Mouse (Mus musculus) heart, embryonic 11.5 days (tissue): ENCODE results near the gene Lmbr1. TPM values are rescaled to one million over a fixed set of nuclear protein-coding genes. Genes with fewer than 3 reads are reported as not detected.

Source experiments
- ATAC-seq: fragments of 200-750 bp; cut with Nextera tagmentation; replicated peaks from 2 replicates; pipeline ENCODE4 v1.8.0; 2017; ENCODE audit warnings: moderate library complexity; ENCODE audit not compliant: insufficient number of reproducible peaks, low FRiP score, low TSS enrichment
- H3K27ac ChIP-seq: fragments of 300-500 bp; sonication (generic); 2 replicates; pipeline ENCODE4 v1.5.1; 2014; ENCODE audit warnings: mild to moderate bottlenecking, low read depth, low read length
- H3K27me3 ChIP-seq: fragments of 300-500 bp; sonication (generic); 2 replicates; pipeline ENCODE4 v1.6.1; 2014; ENCODE audit warnings: mild to moderate bottlenecking, low read length, mixed read lengths; ENCODE audit not compliant: control insufficient read depth, insufficient read depth
- H3K36me3 ChIP-seq: fragments of 300-500 bp; sonication (generic); 2 replicates; pipeline ENCODE4 v1.6.1; 2014; ENCODE audit warnings: mild to moderate bottlenecking, low read length, moderate library complexity, mixed read lengths; ENCODE audit not compliant: control insufficient read depth, insufficient read depth
- H3K4me1 ChIP-seq: fragments of 300-500 bp; sonication (generic); 2 replicates; pipeline ENCODE4 v1.6.1; 2014; ENCODE audit warnings: low read length; ENCODE audit not compliant: control insufficient read depth, insufficient read depth
- H3K4me2 ChIP-seq: fragments of 300-500 bp; sonication (generic); 2 replicates; pipeline ENCODE4 v1.6.1; 2014; ENCODE audit warnings: mild to moderate bottlenecking, moderate library complexity
- H3K4me3 ChIP-seq: fragments of 300-500 bp; sonication (generic); 2 replicates; pipeline ENCODE4 v1.5.1; 2014; ENCODE audit warnings: low read depth, low read length
- H3K9ac ChIP-seq: fragments of 300-500 bp; sonication (generic); 2 replicates; pipeline ENCODE4 v1.6.1; 2014; ENCODE audit warnings: mild to moderate bottlenecking, low read depth, low read length, moderate library complexity
- H3K9me3 ChIP-seq: fragments of 300-500 bp; sonication (generic); replicated peaks from 2 replicates; pipeline ENCODE4 v1.6.1; 2016; ENCODE audit warnings: low read length; ENCODE audit not compliant: control insufficient read depth
- WGBS: fragments of 180-500 bp; shearing (Covaris S2); extraction: QIAGEN DNeasy Blood & Tissue Kit; methylation state at CpG from one replicate; pipeline ENCODE4 v1.1.7; 2014; ENCODE audit not compliant: insufficient replicate concordance; 5-methylcytosine and 5-hydroxymethylcytosine counted together
- microRNA-seq: library from miRNA; unstranded; fragments of <30 nt; microRNA quantifications from one replicate; pipeline ENCODE4, GENCODE M21; 2016; ENCODE audit warnings: borderline number of aligned reads
- polyA plus RNA-seq: library from polyadenylated mRNA; unstranded; fragments of >200 nt; fragmentation: Nextera tagmentation; extraction: Ambion mirVana; gene quantifications from 2 replicates; pipeline ENCODE4 v1.2.1, GENCODE M21; 2014

Gene Lmbr1
- polyA plus RNA-seq, 1 experiment from 2014 or later = 11.2 TPM

GRCm38 (mm10) chr5:29196264-29196658 lies 181.9 kb downstream of the Lmbr1 start:
- no peak for ATAC-seq
- 11% methylated on average over 12 of the region's 12 CpGs for WGBS

GRCm38 (mm10) chr5:29195570-29196263 lies 182.5 kb downstream of the Lmbr1 start, which contains the start of gene Rnf32:
TSS of gene Rnf32 (plus strand) at chr5:29195992.
- WGBS = under 1% methylated on average over 68 of the region's 70 CpGs
- no peaks in the 10 kb centered on the region for H3K36me3 ChIP-seq
- peak within 1 kb of the TSS; percentile 75 for H3K9ac ChIP-seq
- no peaks in the 10 kb centered on the region for H3K27me3 ChIP-seq
- peak; percentile 98 for ATAC-seq
- peak within 1 kb of the TSS; percentile 4; the same call in 1 of the 2 replicates for H3K27ac ChIP-seq
- H3K4me3 ChIP-seq = peak within 1 kb of the TSS; percentile 58
- H3K4me2 ChIP-seq = peak within 1 kb of the TSS; percentile 74
- H3K9me3 ChIP-seq = no peaks in the 10 kb centered on the region
- no peaks in the 10 kb centered on the region for H3K4me1 ChIP-seq

More at GRCm38 (mm10) chr5:29196264-29196658, 181.9 kb downstream of the Lmbr1 start:
- Histone ChIP-seq H3K4me2 (peak overlapping the region; percentile 74), H3K4me3 (peak overlapping the region; percentile 58), H3K9me3 (no peaks in the 10 kb centered on the region), H3K27me3 (no peaks in the 10 kb centered on the region), H3K36me3 (no peaks in the 10 kb centered on the region), H3K4me1 (no peaks in the 10 kb centered on the region), H3K27ac (no peak overlapping the region), H3K9ac (peak overlapping the region; percentile 68)

GRCm38 (mm10) chr5:29195231-29195569 lies 183.0 kb downstream of the Lmbr1 start:
- 5% methylated on average over 9 of the region's 9 CpGs for WGBS
- no peak; the same call in none of the 2 replicates for ATAC-seq
- Histone ChIP-seq H3K36me3 (no peaks in the 10 kb centered on the region), H3K27ac (peak overlapping the region; percentile 4; the same call in 1 of the 2 replicates), H3K4me2 (peak overlapping the region; percentile 74), H3K9me3 (no peaks in the 10 kb centered on the region), H3K9ac (peak overlapping the region; percentile 75), H3K4me3 (peak overlapping the region; percentile 58), H3K27me3 (no peaks in the 10 kb centered on the region), H3K4me1 (no peaks in the 10 kb centered on the region)

GRCm38 (mm10) chr5:29186798-29187197 lies 191.4 kb downstream of the Lmbr1 start:
- H3K9ac ChIP-seq = no peak overlapping the region
- no peak overlapping the region for H3K4me2 ChIP-seq
- H3K4me3 ChIP-seq = no peak overlapping the region
- no peak for ATAC-seq
- H3K36me3 ChIP-seq = no peaks in the 10 kb centered on the region
- no peak overlapping the region for H3K27ac ChIP-seq
- no peaks in the 10 kb centered on the region for H3K4me1 ChIP-seq
- no peaks in the 10 kb centered on the region for H3K27me3 ChIP-seq
- 78% methylated on average over 5 of the region's 5 CpGs for WGBS
- no peaks in the 10 kb centered on the region for H3K9me3 ChIP-seq

Small RNAs within 50 kb of the gene (microRNA-seq; reads per million reads assigned to microRNA genes)
- not detected for gene Gm23801

Other genes starting within 250 kb of the Lmbr1 start
- gene Rnf32, start 182.4 kb downstream of the Lmbr1 start, polyA plus RNA-seq = 2.9 and 3.6 TPM in 2 replicates
- 14.9 and 18.1 TPM in 2 replicates for gene Nom1, start 56.3 kb upstream of the Lmbr1 start, polyA plus RNA-seq
- not detected in 2 replicates for gene Mnx1, start 100.1 kb upstream of the Lmbr1 start, polyA plus RNA-seq
- 29.9 and 31.9 TPM in 2 replicates for gene Ube3c, start 190.9 kb upstream of the Lmbr1 start, polyA plus RNA-seq